Mouse (Mus musculus): ENCODE data around the gene Fkbp7. TPM values are rescaled to one million over a fixed set of nuclear protein-coding genes. Genes with fewer than 3 reads are reported as not detected.

Gene Fkbp7
- polyA plus RNA-seq, 1 experiment from 2014 or later: 13.2 TPM

- ATAC-seq (peak; percentile 71), DNase-seq (ENCODE audit: low spot score) (peak; percentile 82)
- H3K9me3 ChIP-seq (replicated peaks; ENCODE audit: control insufficient read depth, low read length): no peaks in the 10 kb centered on the region
- peak within 1 kb of the TSS; percentile 91 for H3K9ac ChIP-seq (ENCODE audit: low read length)
- WGBS: 5% methylated on average over 38 of the region's 52 CpGs
- H3K4me2 ChIP-seq (ENCODE audit: low read length): peak within 1 kb of the TSS; percentile 71
- H3K27ac ChIP-seq (ENCODE audit: low read depth, low read length): peak within 1 kb of the TSS; percentile 74; the same call in 1 of the 2 replicates
- peaks cover 18% of the 10 kb centered on the region for H3K4me1 ChIP-seq (ENCODE audit: control insufficient read depth, insufficient read depth, low read length)
- H3K36me3 ChIP-seq (ENCODE audit: control insufficient read depth, insufficient read depth, low read length): peaks cover 3% of the 10 kb centered on the region; the same call in 1 of the 2 replicates
- H3K4me3 ChIP-seq (ENCODE audit: low read depth, low read length): peak within 1 kb of the TSS; percentile 87
- H3K27me3 ChIP-seq (replicated peaks; ENCODE audit: control insufficient read depth, insufficient read depth, low read length): no peaks in the 10 kb centered on the region
Observed at GRCm38 (mm10) chr2:76674725-76675427, 2.0 kb upstream of the Fkbp7 start, which contains the start of gene Plekha3. Gene Plekha3, plus strand, starts transcription at chr2:76675281.

- Histone ChIP-seq H3K36me3 (ENCODE audit: control insufficient read depth, insufficient read depth, low read length) (no peaks in the 10 kb centered on the region), H3K4me3 (ENCODE audit: low read depth, low read length) (peak overlapping the region; percentile 32), H3K4me1 (ENCODE audit: control insufficient read depth, insufficient read depth, low read length) (peaks cover 18% of the 10 kb centered on the region), H3K9me3 (replicated peaks; ENCODE audit: control insufficient read depth, low read length) (no peaks in the 10 kb centered on the region), H3K9ac (ENCODE audit: low read length) (peak overlapping the region; percentile 54), H3K4me2 (ENCODE audit: low read length) (peak overlapping the region; percentile 51), H3K27ac (ENCODE audit: low read depth, low read length) (peak overlapping the region; percentile 10; the same call in 1 of the 2 replicates), H3K27me3 (replicated peaks; ENCODE audit: control insufficient read depth, insufficient read depth, low read length) (no peaks in the 10 kb centered on the region)
- peak; percentile 52 for DNase-seq (ENCODE audit: low spot score)
- ATAC-seq: no peak
- WGBS: 39% methylated on average over 7 of the region's 7 CpGs
Observed at GRCm38 (mm10) chr2:76673472-76674081, 661 bp upstream of the Fkbp7 start.

DNA sequence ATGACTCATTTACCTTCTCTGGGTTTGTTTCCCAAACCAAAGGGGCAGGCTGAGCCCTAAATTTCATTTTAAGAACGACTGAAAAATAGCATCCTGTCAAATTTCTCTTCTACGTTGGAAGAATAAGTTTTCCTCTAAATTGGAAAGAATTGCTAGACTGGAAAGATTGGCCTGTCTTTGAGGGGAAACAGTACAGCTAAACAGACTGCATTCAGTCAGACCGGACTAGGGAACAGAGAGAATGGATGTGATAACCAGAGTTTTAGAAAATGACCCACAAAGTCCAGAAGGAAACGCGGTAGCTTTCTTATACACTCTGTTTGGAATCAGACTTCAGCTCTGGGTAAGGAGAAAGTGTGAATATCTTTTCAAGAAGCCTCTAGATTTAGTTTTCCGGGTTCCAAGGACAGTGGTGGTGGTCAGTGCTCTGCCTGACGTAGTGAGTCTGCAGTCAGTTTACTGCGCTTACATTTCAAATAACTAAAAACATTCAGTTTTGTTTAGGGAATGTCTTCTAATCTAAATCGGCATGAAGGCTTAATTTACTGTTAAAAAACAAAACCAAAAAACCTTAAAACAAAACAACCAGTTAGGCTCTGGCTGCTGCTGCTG, 676 bp downstream of the Fkbp7 start:
- Histone ChIP-seq H3K36me3 (ENCODE audit: control insufficient read depth, insufficient read depth, low read length) (peaks cover under 1% of the 10 kb centered on the region), H3K27me3 (replicated peaks; ENCODE audit: control insufficient read depth, insufficient read depth, low read length) (no peaks in the 10 kb centered on the region), H3K27ac (ENCODE audit: low read depth, low read length) (no peak overlapping the region), H3K4me3 (ENCODE audit: low read depth, low read length) (peak overlapping the region; percentile 32), H3K9ac (ENCODE audit: low read length) (peak overlapping the region; percentile 54), H3K4me1 (ENCODE audit: control insufficient read depth, insufficient read depth, low read length) (peaks cover 18% of the 10 kb centered on the region), H3K4me2 (ENCODE audit: low read length) (peak overlapping the region; percentile 51), H3K9me3 (replicated peaks; ENCODE audit: control insufficient read depth, low read length) (no peaks in the 10 kb centered on the region)
- 38% methylated on average over 9 of the region's 9 CpGs for WGBS
- DNase-seq (ENCODE audit: low spot score) (peak; percentile 18), ATAC-seq (no peak)

DNA sequence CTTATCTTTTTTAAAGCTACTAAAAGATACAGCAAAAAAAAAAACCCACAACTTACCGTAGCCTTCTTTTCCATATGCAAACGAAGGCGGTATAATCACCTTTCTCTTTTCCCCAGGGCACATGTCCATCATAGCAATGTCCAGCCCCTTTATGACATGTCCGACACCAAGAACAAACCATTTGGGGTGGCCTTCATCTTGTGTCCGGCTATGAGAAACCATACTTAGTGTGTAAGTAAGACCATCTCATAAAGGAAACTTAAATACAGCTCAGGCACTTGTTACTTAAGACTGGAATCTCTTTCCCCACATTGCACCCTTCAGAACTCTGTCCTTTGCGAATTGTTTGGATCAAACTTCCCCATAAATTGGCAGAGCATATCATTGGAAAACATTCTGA, 1.3 kb downstream of the Fkbp7 start:
- Histone ChIP-seq H3K36me3 (ENCODE audit: control insufficient read depth, insufficient read depth, low read length) (peaks cover 5% of the 10 kb centered on the region), H3K9me3 (replicated peaks; ENCODE audit: control insufficient read depth, low read length) (no peaks in the 10 kb centered on the region), H3K27ac (ENCODE audit: low read depth, low read length) (no peak overlapping the region), H3K4me2 (ENCODE audit: low read length) (peak overlapping the region; percentile 51), H3K27me3 (replicated peaks; ENCODE audit: control insufficient read depth, insufficient read depth, low read length) (no peaks in the 10 kb centered on the region), H3K4me1 (ENCODE audit: control insufficient read depth, insufficient read depth, low read length) (peaks cover 15% of the 10 kb centered on the region), H3K4me3 (ENCODE audit: low read depth, low read length) (peak overlapping the region; percentile 32), H3K9ac (ENCODE audit: low read length) (peak overlapping the region; percentile 54)
- ATAC-seq: no peak
- DNase-seq (ENCODE audit: low spot score): no peak
- WGBS: 88% methylated on average over 6 of the region's 6 CpGs

- peaks cover 7% of the 10 kb centered on the region for H3K4me1 ChIP-seq (ENCODE audit: control insufficient read depth, insufficient read depth, low read length)
- DNase-seq (ENCODE audit: low spot score) (no peak), ATAC-seq (no peak)
- no peak overlapping the region for H3K4me3 ChIP-seq (ENCODE audit: low read depth, low read length)
- H3K4me2 ChIP-seq (ENCODE audit: low read length): no peak overlapping the region
- no peaks in the 10 kb centered on the region for H3K27me3 ChIP-seq (replicated peaks; ENCODE audit: control insufficient read depth, insufficient read depth, low read length)
- H3K36me3 ChIP-seq (ENCODE audit: control insufficient read depth, insufficient read depth, low read length): peaks cover 29% of the 10 kb centered on the region
- H3K27ac ChIP-seq (ENCODE audit: low read depth, low read length): no peak overlapping the region
- no peaks in the 10 kb centered on the region for H3K9me3 ChIP-seq (replicated peaks; ENCODE audit: control insufficient read depth, low read length)
- H3K9ac ChIP-seq (ENCODE audit: low read length): no peak overlapping the region
- WGBS: 82% methylated on average over 5 of the region's 5 CpGs
Observed at GRCm38 (mm10) chr2:76667200-76667599, 5.7 kb downstream of the Fkbp7 start.

- ATAC-seq: no peak
- WGBS: 96% methylated on average over 7 of the region's 7 CpGs
Observed at GRCm38 (mm10) chr2:76665531-76665930, 7.4 kb downstream of the Fkbp7 start.

DNA sequence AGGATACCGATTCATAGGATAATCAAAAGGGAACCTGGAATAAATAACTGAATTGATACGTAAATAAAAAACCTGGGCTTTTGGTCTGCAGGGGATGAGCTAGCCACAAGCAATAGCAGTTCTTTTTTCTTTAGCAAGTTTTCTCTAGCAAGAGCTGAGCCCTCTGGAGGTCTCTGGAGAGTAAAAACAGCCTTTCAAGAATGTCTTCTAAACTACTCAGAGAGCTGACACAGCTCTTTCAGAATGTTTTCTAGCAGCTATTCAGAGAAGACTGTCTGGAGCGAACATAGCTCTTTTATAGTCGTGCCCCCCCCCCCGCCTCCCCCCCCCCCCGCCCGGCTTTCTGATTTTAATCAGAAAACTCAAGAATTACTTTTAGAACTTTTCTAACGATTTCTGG, 13.5 kb downstream of the Fkbp7 start:
- no peak overlapping the region for H3K27ac ChIP-seq (ENCODE audit: low read depth, low read length)
- H3K36me3 ChIP-seq (ENCODE audit: control insufficient read depth, insufficient read depth, low read length): peaks cover 11% of the 10 kb centered on the region; the same call in 1 of the 2 replicates
- 44% methylated on average over 6 of the region's 8 CpGs for WGBS
- no peaks in the 10 kb centered on the region for H3K27me3 ChIP-seq (replicated peaks; ENCODE audit: control insufficient read depth, insufficient read depth, low read length)
- H3K4me2 ChIP-seq (ENCODE audit: low read length): no peak overlapping the region
- H3K9ac ChIP-seq (ENCODE audit: low read length): no peak overlapping the region
- no peaks in the 10 kb centered on the region for H3K9me3 ChIP-seq (replicated peaks; ENCODE audit: control insufficient read depth, low read length)
- DNase-seq (ENCODE audit: low spot score) (peak; percentile 31), ATAC-seq (no peak)
- no peak overlapping the region for H3K4me3 ChIP-seq (ENCODE audit: low read depth, low read length)
- H3K4me1 ChIP-seq (ENCODE audit: control insufficient read depth, insufficient read depth, low read length): no peaks in the 10 kb centered on the region

More at GRCm38 (mm10) chr2:76665531-76665930, 7.4 kb downstream of the Fkbp7 start:
- Histone ChIP-seq H3K4me1 (ENCODE audit: control insufficient read depth, insufficient read depth, low read length) (no peaks in the 10 kb centered on the region), H3K27ac (ENCODE audit: low read depth, low read length) (no peak overlapping the region), H3K4me3 (ENCODE audit: low read depth, low read length) (no peak overlapping the region), H3K9me3 (replicated peaks; ENCODE audit: control insufficient read depth, low read length) (no peaks in the 10 kb centered on the region), H3K27me3 (replicated peaks; ENCODE audit: control insufficient read depth, insufficient read depth, low read length) (no peaks in the 10 kb centered on the region), H3K4me2 (ENCODE audit: low read length) (no peak overlapping the region), H3K9ac (ENCODE audit: low read length) (no peak overlapping the region), H3K36me3 (ENCODE audit: control insufficient read depth, insufficient read depth, low read length) (peaks cover 30% of the 10 kb centered on the region)
- DNase-seq (ENCODE audit: low spot score): no peak

DNA sequence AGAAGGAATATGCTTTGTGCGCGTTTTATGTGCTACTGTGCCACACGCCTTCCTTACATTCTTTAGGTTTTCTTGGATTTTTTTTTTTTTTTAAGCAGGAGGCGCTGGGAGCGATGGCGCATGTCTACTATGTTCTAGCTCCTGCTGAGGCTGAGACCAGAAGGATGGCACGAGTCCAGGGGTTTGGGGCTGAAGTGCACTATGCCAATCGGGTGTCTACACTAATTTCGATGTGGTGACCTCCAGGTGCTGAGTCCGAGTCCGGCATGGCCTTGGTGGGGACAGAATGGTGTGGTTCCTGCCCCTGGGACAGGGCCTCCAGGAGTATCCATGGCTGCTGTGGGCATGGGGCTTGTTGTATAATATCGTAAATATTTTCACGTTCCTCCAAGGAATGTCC, 14.4 kb downstream of the Fkbp7 start:
- no peaks in the 10 kb centered on the region for H3K4me1 ChIP-seq (ENCODE audit: control insufficient read depth, insufficient read depth, low read length)
- H3K4me3 ChIP-seq (ENCODE audit: low read depth, low read length): no peak overlapping the region
- no peak overlapping the region for H3K27ac ChIP-seq (ENCODE audit: low read depth, low read length)
- H3K9me3 ChIP-seq (replicated peaks; ENCODE audit: control insufficient read depth, low read length): no peaks in the 10 kb centered on the region
- H3K27me3 ChIP-seq (replicated peaks; ENCODE audit: control insufficient read depth, insufficient read depth, low read length): no peaks in the 10 kb centered on the region
- H3K4me2 ChIP-seq (ENCODE audit: low read length): no peak overlapping the region
- ATAC-seq (no peak), DNase-seq (ENCODE audit: low spot score) (no peak)
- 83% methylated on average over 13 of the region's 13 CpGs for WGBS
- H3K36me3 ChIP-seq (ENCODE audit: control insufficient read depth, insufficient read depth, low read length): peaks cover 7% of the 10 kb centered on the region; the same call in 1 of the 2 replicates
- no peak overlapping the region for H3K9ac ChIP-seq (ENCODE audit: low read length)

Measured in forebrain, embryonic 14.5 days (tissue).